Mouse (Mus musculus): ENCODE data around the gene Snupn.

DNA sequence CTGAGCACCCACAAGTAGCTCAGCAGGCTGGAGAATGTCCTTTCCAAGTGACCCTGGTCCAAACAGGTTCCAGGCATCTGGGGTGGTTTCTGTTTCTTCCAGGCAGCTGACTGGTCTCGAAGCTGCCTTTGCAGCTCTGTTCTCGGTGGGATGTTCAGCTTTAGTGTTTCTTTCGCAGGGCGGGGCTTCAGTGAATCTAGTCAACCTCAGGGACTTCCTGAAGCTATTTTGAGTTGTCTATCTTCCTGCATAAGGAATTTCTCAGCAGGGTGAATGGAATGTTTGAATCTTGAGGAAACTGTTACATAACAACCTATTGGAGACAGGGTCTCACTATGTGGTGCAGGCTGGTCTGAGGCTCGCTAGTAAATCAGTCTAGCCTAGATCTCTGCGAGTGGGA is 29.5 kb downstream of the Snupn start:
- TF ChIP-seq POLR2A (IDR thresholded peaks at IDR 0.05; ENCODE audit: insufficient read length, low read depth) (no peak), SRF (IDR thresholded peaks at IDR 0.05; ENCODE audit: control insufficient read depth, insufficient read length, low read depth) (no peak), MYOD1 (IDR thresholded peaks at IDR 0.05; ENCODE audit: control insufficient read depth in 1 of 3, insufficient read length in 2 of 3, low read depth in 2 of 3) (no peak), E2F4 (IDR thresholded peaks at IDR 0.05; ENCODE audit: insufficient read depth) (no peak), USF1 (IDR thresholded peaks at IDR 0.05; ENCODE audit: low read depth) (no peak), POLR2AphosphoS2 (IDR thresholded peaks at IDR 0.05; ENCODE audit: insufficient read length, low read depth) (no peak)
